In the genomic region with DNA sequence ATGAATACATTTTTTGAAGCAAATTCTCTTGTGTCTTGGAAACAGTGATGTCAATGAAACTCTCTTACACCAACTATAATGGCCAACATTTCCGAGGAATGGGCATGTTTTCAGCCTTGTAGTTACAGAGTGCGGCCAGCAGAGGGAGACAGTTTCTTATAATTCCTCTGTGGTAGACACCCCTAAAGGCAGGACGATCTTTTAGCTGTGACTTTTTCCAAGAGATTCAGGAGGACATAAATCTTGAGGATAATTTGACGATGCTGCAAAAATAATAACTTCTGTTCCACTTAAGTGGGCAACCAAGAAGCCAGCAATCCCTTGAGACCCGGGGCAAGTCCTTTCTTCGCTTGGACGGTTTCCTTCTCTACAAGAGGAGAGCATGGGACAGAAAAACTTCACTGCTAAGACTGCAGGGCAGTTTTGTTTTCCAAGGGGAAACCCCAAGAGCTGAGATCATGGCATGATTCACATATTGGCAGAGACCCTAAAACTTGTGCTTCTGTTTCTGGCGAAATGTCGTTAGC, we compare ENCODE assay signal across 8 mouse cellular contexts. TPM values are rescaled to one million over a fixed set of nuclear protein-coding genes. Genes with fewer than 3 reads are reported as not detected.
A peak's percentile ranks its signal among the peaks of the same experiment; 100 is the strongest.
DNase-seq lines count a peak whose midpoint lies in the region; ATAC-seq and TF ChIP-seq lines count a peak whose summit lies in the region.

No protein-coding gene starts in this region.

- no peak overlapping the region for H3K27ac ChIP-seq in forebrain, embryonic 14.5 days (ENCODE audit: low read depth, low read length)
- H3K27ac ChIP-seq in forebrain, embryonic 16.5 days (ENCODE audit: low read length) = no peak overlapping the region
- no peak overlapping the region for H3K27ac ChIP-seq in bone marrow, adult 2 months (ENCODE audit: control insufficient read depth, insufficient read depth, low read depth, low read length, poor library complexity)
- H3K27ac ChIP-seq in hindbrain, embryonic 14.5 days = no peak overlapping the region
- no peak overlapping the region for H3K27ac ChIP-seq in spleen, adult 2 months (ENCODE audit: insufficient read depth, low read length)

- no peak overlapping the region for H3K4me3 ChIP-seq in forebrain, embryonic 14.5 days (ENCODE audit: low read depth, low read length)
- H3K4me3 ChIP-seq in forebrain, embryonic 16.5 days (replicated peaks; ENCODE audit: low read length) = no peak overlapping the region
- no peak overlapping the region for H3K4me3 ChIP-seq in bone marrow, adult 2 months (replicated peaks; ENCODE audit: control insufficient read depth, low read depth, low read length)
- H3K4me3 ChIP-seq in hindbrain, embryonic 14.5 days (replicated peaks; ENCODE audit: low read length) = no peak overlapping the region
- H3K4me3 ChIP-seq in spleen, adult 2 months (ENCODE audit: extremely low read depth, insufficient read depth, insufficient read length) = no peak overlapping the region

- WGBS in forebrain, embryonic 14.5 days = 27% methylated on average over 9 of the region's 9 CpGs
- 28% methylated on average over 9 of the region's 9 CpGs for WGBS in forebrain, embryonic 16.5 days
- 20% methylated on average over 9 of the region's 9 CpGs for WGBS in bone marrow, adult 2 months
- 26% methylated on average over 9 of the region's 9 CpGs for WGBS in hindbrain, embryonic 14.5 days
- 8% methylated on average over 9 of the region's 9 CpGs for WGBS in spleen, adult 2 months

- H3K36me3 ChIP-seq in forebrain, embryonic 14.5 days (ENCODE audit: control insufficient read depth, insufficient read depth, low read length) = no peaks in the 10 kb centered on the region
- no peaks in the 10 kb centered on the region for H3K36me3 ChIP-seq in forebrain, embryonic 16.5 days (ENCODE audit: control insufficient read depth, insufficient read depth)
- no peaks in the 10 kb centered on the region for H3K36me3 ChIP-seq in hindbrain, embryonic 14.5 days (replicated peaks; ENCODE audit: control insufficient read depth, insufficient read depth)
- no peaks in the 10 kb centered on the region for H3K36me3 ChIP-seq in spleen, adult 2 months (ENCODE audit: control insufficient read depth, insufficient read depth, low read length)

- H3K9ac ChIP-seq in forebrain, embryonic 14.5 days (ENCODE audit: low read length) = no peak overlapping the region
- H3K9ac ChIP-seq in forebrain, embryonic 16.5 days (replicated peaks; ENCODE audit: low read depth, low read length) = no peak overlapping the region
- H3K9ac ChIP-seq in hindbrain, embryonic 14.5 days = no peak overlapping the region

- H3K4me1 ChIP-seq in forebrain, embryonic 14.5 days (ENCODE audit: control insufficient read depth, insufficient read depth, low read length) = peaks cover 11% of the 10 kb centered on the region
- peaks cover 18% of the 10 kb centered on the region for H3K4me1 ChIP-seq in forebrain, embryonic 16.5 days (replicated peaks; ENCODE audit: control insufficient read depth, insufficient read depth, low read length)
- peaks cover 1% of the 10 kb centered on the region; the same call in 1 of the 2 replicates for H3K4me1 ChIP-seq in bone marrow, adult 2 months (ENCODE audit: control insufficient read depth, insufficient read depth, low read length)
- peaks cover 20% of the 10 kb centered on the region for H3K4me1 ChIP-seq in hindbrain, embryonic 14.5 days (replicated peaks; ENCODE audit: control insufficient read depth, insufficient read depth, low read length)
- peaks cover 2% of the 10 kb centered on the region; the same call in 1 of the 2 replicates for H3K4me1 ChIP-seq in spleen, adult 2 months (ENCODE audit: control insufficient read depth, insufficient read depth, insufficient read length)

- H3K27me3 ChIP-seq in forebrain, embryonic 14.5 days (replicated peaks; ENCODE audit: control insufficient read depth, insufficient read depth, low read length) = no peaks in the 10 kb centered on the region
- H3K27me3 ChIP-seq in forebrain, embryonic 16.5 days (replicated peaks; ENCODE audit: control insufficient read depth, insufficient read depth, low read length) = no peaks in the 10 kb centered on the region
- no peaks in the 10 kb centered on the region for H3K27me3 ChIP-seq in hindbrain, embryonic 14.5 days (ENCODE audit: control insufficient read depth, insufficient read depth, low read length)
- no peaks in the 10 kb centered on the region for H3K27me3 ChIP-seq in spleen, adult 2 months (ENCODE audit: control insufficient read depth, insufficient read depth, low read length)

- no peak for TF ChIP-seq POLR2A in bone marrow, adult 2 months (IDR thresholded peaks at IDR 0.05; ENCODE audit: borderline replicate concordance, control insufficient read depth, low read depth, low read length)
- no peak for TF ChIP-seq POLR2A in spleen, adult 2 months (IDR thresholded peaks at IDR 0.05; ENCODE audit: low read depth, low read length)

- TF ChIP-seq CTCF in bone marrow, adult 2 months (IDR thresholded peaks at IDR 0.05; ENCODE audit: control insufficient read depth, insufficient read depth, low read length) = 0 out of 2 replicates have a peak, but pooled peaks have one; percentile 24
- peak; percentile 67; the same call in 1 of the 2 replicates for TF ChIP-seq CTCF in spleen, adult 2 months (IDR thresholded peaks at IDR 0.05; ENCODE audit: extremely low read depth, insufficient read depth, insufficient read length, insufficient replicate concordance)

- ATAC-seq in forebrain, embryonic 14.5 days = no peak
- ATAC-seq in forebrain, embryonic 16.5 days = no peak
- 0 out of 2 replicates have a peak, but pooled peaks have one; percentile 26 for ATAC-seq in erythroid progenitor cell, adult 5-6 weeks (replicated peaks; ENCODE audit: low FRiP score, poor library complexity, severe bottlenecking)
- no peak for ATAC-seq in hindbrain, embryonic 14.5 days (ENCODE audit: low FRiP score)
- peak; percentile 39 for ATAC-seq in megakaryocyte, adult 5-6 weeks (ENCODE audit: poor library complexity, severe bottlenecking)

- H3K9me3 ChIP-seq in forebrain, embryonic 14.5 days (replicated peaks; ENCODE audit: control insufficient read depth, low read length) = no peaks in the 10 kb centered on the region
- H3K9me3 ChIP-seq in forebrain, embryonic 16.5 days (ENCODE audit: control insufficient read depth, low read length) = no peaks in the 10 kb centered on the region
- no peaks in the 10 kb centered on the region for H3K9me3 ChIP-seq in hindbrain, embryonic 14.5 days (ENCODE audit: control insufficient read depth, low read length)

- H3K4me2 ChIP-seq in forebrain, embryonic 14.5 days (ENCODE audit: low read length) = no peak overlapping the region
- no peak overlapping the region for H3K4me2 ChIP-seq in forebrain, embryonic 16.5 days (ENCODE audit: low read length)
- no peak overlapping the region for H3K4me2 ChIP-seq in hindbrain, embryonic 14.5 days (replicated peaks)

- DNase-seq in forebrain, embryonic 14.5 days (ENCODE audit: low spot score) = peak; percentile 80
- peak; percentile 82 for DNase-seq in hindbrain, embryonic 14.5 days (ENCODE audit: low spot score)
- DNase-seq in left cerebral cortex, adult 11 months (ENCODE audit: low spot score) = peak; percentile 77
- DNase-seq in spleen, adult 2 months (ENCODE audit: low read depth in 1 of 2, low spot score in 2 of 2) = peak; percentile 55 to 71

RNA-seq across cellular contexts. Expression of a gene that starts 2.8 kb away (rescaled TPM):
- polyA plus RNA-seq in forebrain, embryonic 14.5 days (2014; fragmentation: Nextera tagmentation; extraction: Ambion mirVana) = 37.0 and 38.9 TPM in 2 replicates
- 27.6 and 31.2 TPM in 2 replicates for polyA plus RNA-seq in forebrain, embryonic 16.5 days (2015; fragmentation: Nextera tagmentation; extraction: Ambion mirVana)
- polyA plus RNA-seq in bone marrow, adult 2 months (2011; ENCODE audit: insufficient read depth, insufficient read length, low replicate concordance, missing spikeins) = 23.6 and 31.2 TPM in 2 replicates
- total RNA-seq in erythroid progenitor cell, adult 5-6 weeks (2015; ENCODE audit: low replicate concordance) = 13.7 and 19.3 TPM in 2 replicates
- total RNA-seq in erythroid progenitor cell, adult 5-6 weeks (2017; ENCODE audit: low replicate concordance) = 14.8 and 20.2 TPM in 2 replicates
- 17.8 and 23.7 TPM in 2 replicates for polyA plus RNA-seq in hindbrain, embryonic 14.5 days (2014; fragmentation: Nextera tagmentation; extraction: Ambion mirVana)
- 45.4 and 46.8 TPM in 2 replicates for total RNA-seq in megakaryocyte, adult 5-6 weeks (2015)
- 41.0 and 46.9 TPM in 2 replicates for total RNA-seq in megakaryocyte, adult 5-6 weeks (2017)
- polyA plus RNA-seq in spleen, adult 2 months (2012; rRNA removed) = 38.8 and 49.8 TPM in 2 replicates

RNA-seq across cellular contexts. Expression of a gene that starts 5.4 kb away (rescaled TPM):
- polyA plus RNA-seq in forebrain, embryonic 14.5 days (2014; fragmentation: Nextera tagmentation; extraction: Ambion mirVana) = 22.3 and 29.5 TPM in 2 replicates
- 25.4 and 27.1 TPM in 2 replicates for polyA plus RNA-seq in forebrain, embryonic 16.5 days (2015; fragmentation: Nextera tagmentation; extraction: Ambion mirVana)
- polyA plus RNA-seq in bone marrow, adult 2 months (2011; ENCODE audit: insufficient read depth, insufficient read length, low replicate concordance, missing spikeins) = 7.9 and 9.2 TPM in 2 replicates
- total RNA-seq in erythroid progenitor cell, adult 5-6 weeks (2015; ENCODE audit: low replicate concordance) = 37.5 and 43.6 TPM in 2 replicates
- 37.2 and 39.9 TPM in 2 replicates for total RNA-seq in erythroid progenitor cell, adult 5-6 weeks (2017; ENCODE audit: low replicate concordance)
- 26.2 and 27.6 TPM in 2 replicates for polyA plus RNA-seq in hindbrain, embryonic 14.5 days (2014; fragmentation: Nextera tagmentation; extraction: Ambion mirVana)
- total RNA-seq in megakaryocyte, adult 5-6 weeks (2015) = 14.1 and 16.3 TPM in 2 replicates
- 10.0 and 12.6 TPM in 2 replicates for total RNA-seq in megakaryocyte, adult 5-6 weeks (2017)
- polyA plus RNA-seq in spleen, adult 2 months (2012; rRNA removed) = 13.1 and 13.7 TPM in 2 replicates

RNA-seq across cellular contexts. Expression of a gene that starts 54.2 kb away (rescaled TPM):
- 0.19 TPM in 1 of 2 replicates, not detected in the other for polyA plus RNA-seq in forebrain, embryonic 14.5 days (2014; fragmentation: Nextera tagmentation; extraction: Ambion mirVana)
- 0.09 and 0.46 TPM in 2 replicates for polyA plus RNA-seq in forebrain, embryonic 16.5 days (2015; fragmentation: Nextera tagmentation; extraction: Ambion mirVana)
- polyA plus RNA-seq in bone marrow, adult 2 months (2011; ENCODE audit: insufficient read depth, insufficient read length, low replicate concordance, missing spikeins) = not detected in 2 replicates
- total RNA-seq in erythroid progenitor cell, adult 5-6 weeks (2015; ENCODE audit: low replicate concordance) = not detected in 2 replicates
- total RNA-seq in erythroid progenitor cell, adult 5-6 weeks (2017; ENCODE audit: low replicate concordance) = not detected in 2 replicates
- polyA plus RNA-seq in hindbrain, embryonic 14.5 days (2014; fragmentation: Nextera tagmentation; extraction: Ambion mirVana) = 0.46 and 0.96 TPM in 2 replicates
- not detected in 2 replicates for total RNA-seq in megakaryocyte, adult 5-6 weeks (2015)
- total RNA-seq in megakaryocyte, adult 5-6 weeks (2017) = not detected in 2 replicates
- polyA plus RNA-seq in spleen, adult 2 months (2012; rRNA removed) = not detected in 2 replicates

Comparison
In these comparisons a context has a peak if more than half of its experiments do, and no peak if none do; other contexts are left out.
1. ATAC-seq: peak in erythroid progenitor cell, adult 5-6 weeks (single experiment) and megakaryocyte, adult 5-6 weeks (single experiment); none in forebrain, embryonic 14.5 days (single experiment), forebrain, embryonic 16.5 days (single experiment) and hindbrain, embryonic 14.5 days (single experiment).
2. Peak in every context shown above with its lines, with median percentiles within 50 percentile points of each other: DNase-seq.